Mouse (Mus musculus): ENCODE results near the gene Gm6034. TPM values are rescaled to one million over a fixed set of nuclear protein-coding genes. Genes with fewer than 3 reads are reported as not detected.
"Not testable (repeated sequence)": the region's sequence is repeated elsewhere in the genome, so short reads cannot be mapped to it uniquely, and the experiment has no call there.

Gene Gm6034
- total RNA-seq, 2 experiments from 2014 or later = not detected

DNA sequence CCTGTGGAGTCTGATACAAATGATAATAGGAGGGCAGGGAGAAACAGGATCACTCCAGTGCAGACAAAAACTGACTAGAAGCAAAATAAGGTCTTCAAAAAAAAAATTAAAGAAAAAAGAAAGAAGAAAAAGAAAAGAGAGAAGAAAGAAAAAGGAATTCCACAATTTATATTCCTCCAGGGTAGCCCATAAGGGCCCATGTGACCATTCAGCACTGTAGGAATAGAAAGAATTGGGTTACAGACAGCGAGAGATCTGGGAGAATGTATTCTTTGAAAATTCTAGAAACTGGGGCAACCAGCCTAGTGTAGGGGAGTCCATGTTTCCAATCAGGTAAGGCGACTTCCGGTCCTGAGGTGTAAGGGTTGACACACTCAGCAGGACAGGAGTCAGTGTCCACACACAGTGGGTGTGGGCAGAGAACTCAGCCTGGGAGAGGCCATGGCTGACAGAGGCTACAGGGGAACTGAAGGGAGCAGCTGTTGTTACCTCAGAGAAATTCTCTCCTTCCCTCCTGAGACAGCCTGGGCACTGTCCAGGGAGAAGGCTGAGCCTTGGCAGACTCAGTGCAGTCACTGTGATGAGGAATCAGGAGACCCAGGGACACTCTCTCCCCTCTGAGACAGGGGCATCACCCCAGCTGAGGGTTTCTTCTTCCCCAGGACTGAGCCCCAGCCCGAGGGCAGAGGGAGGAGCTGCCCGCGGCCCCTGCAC, 39.9 kb downstream of the Gm6034 start:
- not testable (repeated sequence) for DNase-seq

DNA sequence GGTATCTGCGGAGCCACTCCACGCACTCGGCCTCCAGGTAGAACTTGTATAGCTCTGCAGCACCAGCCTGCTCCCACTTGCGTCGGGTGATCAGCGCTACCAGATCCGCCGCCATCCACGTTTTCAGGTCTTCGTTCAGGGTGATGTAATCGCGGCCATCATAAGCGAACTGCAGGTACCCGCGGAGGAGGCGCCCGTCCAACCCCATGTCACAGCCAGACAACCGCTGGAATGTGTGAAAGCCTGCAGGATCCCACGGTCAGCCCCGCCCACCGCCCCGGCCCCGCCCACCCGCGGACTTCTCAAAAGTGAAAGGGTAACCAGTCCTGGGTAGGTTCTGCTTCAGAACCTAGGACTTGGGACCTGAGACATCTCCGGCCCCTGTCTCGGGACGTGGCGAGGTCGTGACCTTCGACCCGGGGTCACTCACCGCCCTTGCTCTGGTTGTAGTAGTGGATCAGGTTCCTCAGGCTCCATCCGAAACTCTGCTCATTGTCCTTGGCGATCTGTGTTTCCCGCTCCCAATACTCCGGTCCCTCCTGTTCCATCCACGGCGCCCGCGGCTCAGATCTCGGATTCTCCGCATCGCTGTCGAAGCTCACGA, 40.6 kb downstream of the Gm6034 start:
- peak; percentile 38 for DNase-seq

DNA sequence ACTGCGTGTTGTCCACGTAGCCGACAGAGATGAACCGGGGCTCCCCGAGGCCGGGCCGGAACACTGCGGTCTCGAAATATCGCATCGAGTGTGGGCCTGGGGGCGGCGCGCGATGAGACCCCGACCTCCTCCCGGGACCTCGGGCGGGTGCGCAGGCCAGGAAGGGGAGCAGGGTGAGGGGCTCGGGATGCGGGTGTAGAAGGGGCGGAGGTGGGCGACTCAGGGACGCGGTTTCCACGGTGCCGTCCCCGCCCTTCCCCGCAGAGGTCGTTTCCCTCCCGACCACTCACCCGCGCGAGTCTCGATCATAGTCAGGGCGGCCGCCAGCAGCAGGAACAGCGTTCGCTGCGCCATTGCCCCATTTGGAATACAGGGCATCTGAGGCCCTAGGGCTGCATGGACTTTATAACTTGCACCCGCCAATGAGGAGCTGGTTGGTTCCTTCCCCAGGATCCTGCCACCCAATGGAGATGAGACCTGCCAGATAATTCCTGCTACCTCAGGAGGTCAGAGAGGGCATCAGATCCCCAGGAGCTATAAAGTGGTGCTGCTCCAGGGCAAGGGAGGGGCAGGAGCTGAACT, 41.2 kb downstream of the Gm6034 start:
- DNase-seq = no peak

DNA sequence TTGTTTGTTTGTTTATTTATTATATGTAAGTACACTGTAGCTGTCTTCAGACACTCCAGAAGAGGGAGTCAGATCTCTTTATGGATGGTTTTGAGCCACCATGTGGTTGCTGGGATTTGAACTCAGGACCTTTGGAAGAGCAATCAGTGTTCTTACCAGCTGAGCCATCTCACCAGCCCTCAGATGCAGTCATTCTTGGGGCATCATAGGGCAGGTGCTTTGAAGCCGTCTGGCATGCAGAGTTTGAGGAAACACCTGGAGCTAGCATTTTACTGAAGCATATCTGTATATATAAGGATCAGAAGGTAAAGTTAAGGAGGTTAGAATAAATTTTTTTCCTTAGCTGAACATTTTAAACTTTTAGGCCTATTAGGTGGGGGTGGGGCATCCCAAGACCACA, 43.2 kb downstream of the Gm6034 start:
- DNase-seq = not testable (repeated sequence)

DNA sequence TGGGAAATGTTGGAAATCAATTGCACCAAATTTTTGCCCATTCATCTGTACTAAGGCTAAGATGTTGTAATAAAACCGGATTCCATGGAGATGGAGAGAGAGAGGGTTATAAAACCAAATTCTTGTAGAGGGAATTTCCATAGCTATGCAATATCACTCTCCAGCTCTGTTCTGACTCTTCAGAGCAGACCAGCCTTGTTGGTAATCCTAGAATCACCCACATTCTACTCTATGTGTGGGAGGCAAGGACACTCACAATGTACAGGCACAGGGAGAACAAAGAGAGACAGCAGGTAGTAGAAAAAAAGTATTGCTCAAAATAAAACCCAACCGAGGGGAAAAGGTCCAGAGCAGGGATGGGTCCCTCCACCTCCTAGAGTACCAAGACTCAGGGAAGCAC, 49.2 kb downstream of the Gm6034 start:
- DNase-seq = not testable (repeated sequence)

DNA sequence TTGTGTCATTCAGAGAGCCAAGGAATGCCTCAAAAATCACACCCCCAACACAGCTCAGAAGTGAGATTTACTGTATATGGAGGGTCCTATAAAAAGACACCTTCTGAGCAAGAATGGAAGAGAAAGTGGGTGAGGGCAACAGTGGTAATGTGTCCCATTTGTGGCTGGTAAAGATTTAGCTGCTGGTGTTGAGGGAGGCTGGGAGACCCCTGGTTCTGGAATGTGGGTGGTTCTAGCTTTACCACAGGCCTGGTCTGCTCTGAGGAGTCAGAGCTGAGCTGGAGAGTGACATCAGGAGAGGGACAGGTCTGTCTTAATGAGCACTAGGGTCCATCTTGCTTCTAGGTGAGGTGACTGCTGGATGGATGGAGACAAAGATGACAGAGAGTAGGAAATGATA, 49.8 kb downstream of the Gm6034 start:
- not testable (repeated sequence) for DNase-seq

DNA sequence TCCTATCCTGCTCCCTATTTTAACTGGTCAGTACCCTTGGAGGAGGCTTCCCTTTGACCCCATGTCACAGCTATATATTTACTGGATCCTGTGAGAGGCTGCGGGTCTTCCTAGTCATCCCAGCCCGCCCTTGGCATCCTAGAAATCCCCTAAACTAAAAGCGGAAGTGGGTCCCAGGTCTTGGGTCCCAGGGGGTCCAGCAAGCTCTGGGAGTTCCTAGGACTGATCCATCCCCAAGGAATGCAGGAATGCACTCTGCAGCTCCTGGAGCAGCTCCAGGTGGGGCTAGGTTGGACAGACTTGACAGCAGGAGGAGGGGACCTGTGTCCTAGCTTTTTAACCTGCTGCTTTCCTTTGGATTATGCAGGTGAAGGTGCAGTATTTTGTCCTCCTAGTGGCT, 51.2 kb downstream of the Gm6034 start:
- DNase-seq = no peak

DNA sequence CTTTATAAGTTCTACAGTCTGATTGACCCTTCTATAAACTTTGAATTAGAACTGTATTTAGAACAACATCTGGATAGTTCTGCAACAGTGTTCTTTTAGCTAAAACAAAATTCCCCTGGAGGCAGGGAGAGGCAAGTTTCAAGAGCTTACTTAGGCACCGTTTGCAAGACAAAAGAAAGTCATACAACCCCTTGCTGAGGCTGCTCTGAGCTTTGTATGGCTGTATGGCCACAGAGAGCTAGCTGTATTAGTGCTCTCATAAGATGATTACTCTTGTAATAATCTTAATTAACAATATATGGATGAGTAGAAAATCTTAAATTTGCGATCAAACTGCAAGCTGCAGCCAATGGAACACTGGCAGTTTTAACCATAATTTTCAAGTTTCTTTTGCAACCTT, 56.8 kb downstream of the Gm6034 start:
- not testable (repeated sequence) for DNase-seq

DNA sequence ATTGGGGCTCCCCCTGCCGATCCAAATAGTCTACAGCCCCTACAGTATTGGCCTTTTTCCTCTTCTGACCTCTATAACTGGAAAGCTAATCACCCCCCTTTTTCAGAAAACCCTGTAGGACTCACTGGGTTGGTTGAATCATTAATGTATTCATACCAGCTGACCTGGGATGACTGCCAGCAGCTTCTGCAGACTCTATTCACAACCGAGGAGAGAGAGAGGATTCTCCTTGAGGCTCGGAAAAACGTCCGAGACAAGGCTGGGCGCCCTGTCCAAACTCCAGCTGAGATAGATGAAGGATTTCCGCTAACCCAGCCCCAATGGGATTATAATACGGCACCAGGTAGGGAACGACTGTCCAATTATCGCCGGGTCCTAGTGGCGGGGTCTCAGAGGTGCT, 59.3 kb downstream of the Gm6034 start:
- not testable (repeated sequence) for DNase-seq

Other genes with a start within 250 kb of the Gm6034 start
- gene Ier3, start 221.3 kb upstream of the Gm6034 start, total RNA-seq (2021) = 10 to 100 TPM in 1 of 2 experiments, 1 to 10 TPM in 1; 7.6 to 19.0 TPM
- gene Flot1, start 219.7 kb upstream of the Gm6034 start, total RNA-seq (2021) = 10 to 100 TPM; 54.6 to 70.8 TPM
- 100 to 1,000 TPM; 351 to 404 TPM for gene Tubb5, start 204.7 kb upstream of the Gm6034 start, total RNA-seq (2021)
- gene Mdc1, start 201.4 kb upstream of the Gm6034 start, total RNA-seq (2021) = 10 to 100 TPM; 21.9 to 27.1 TPM
- gene Nrm, start 181.6 kb upstream of the Gm6034 start, total RNA-seq (2021) = 10 to 100 TPM; 12.7 to 18.3 TPM
- gene Ppp1r18, start 177.4 kb upstream of the Gm6034 start, total RNA-seq (2021) = 10 to 100 TPM; 35.4 to 35.6 TPM
- gene Dhx16, start 163.1 kb upstream of the Gm6034 start, total RNA-seq (2021) = 10 to 100 TPM; 36.8 to 38.0 TPM
- 10 to 100 TPM; 58.0 to 70.5 TPM for gene 2310061I04Rik, start 145.5 kb upstream of the Gm6034 start, total RNA-seq (2021)
- 10 to 100 TPM; 15.9 to 28.7 TPM for gene Atat1, start 132.9 kb upstream of the Gm6034 start, total RNA-seq (2021)
- 100 to 1,000 TPM; 101 to 104 TPM for gene Mrps18b, start 126.6 kb upstream of the Gm6034 start, total RNA-seq (2021)
- 10 to 100 TPM; 78.7 to 83.1 TPM for gene Ppp1r10, start 126.5 kb upstream of the Gm6034 start, total RNA-seq (2021)
- gene Abcf1, start 73.2 kb upstream of the Gm6034 start, total RNA-seq (2021) = 10 to 100 TPM; 72.7 to 78.3 TPM
- 10 to 100 TPM; 41.5 to 42.9 TPM for gene Gnl1, start 63.1 kb upstream of the Gm6034 start, total RNA-seq (2021)
- 10 to 100 TPM; 16.7 to 28.8 TPM for gene Prr3, start 62.7 kb upstream of the Gm6034 start, total RNA-seq (2021)
- 1 to 10 TPM; 2.9 to 3.9 TPM for gene H2-T24, start 22.4 kb upstream of the Gm6034 start, total RNA-seq (2021)
- 10 to 100 TPM; 55.7 to 82.7 TPM for gene H2-T23, start 10.1 kb upstream of the Gm6034 start, total RNA-seq (2021)
- gene H2-T22, start 214 bp upstream of the Gm6034 start, total RNA-seq (2021) = 10 to 100 TPM; 23.5 to 25.4 TPM
- 1 to 10 TPM; 2.4 to 2.5 TPM for gene Gm11127, start 15.4 kb downstream of the Gm6034 start, total RNA-seq (2021)
- not detected for gene Gm19684, start 78.7 kb downstream of the Gm6034 start, total RNA-seq (2021)
- gene Gm7030, start 86.5 kb downstream of the Gm6034 start, total RNA-seq (2021) = not detected
- gene Gm8909, start 125.6 kb downstream of the Gm6034 start, total RNA-seq (2021) = under 1 TPM in 1 of 2 experiments, not detected in 1; 0.33 TPM
- gene H2-T3, start 147.3 kb downstream of the Gm6034 start, total RNA-seq (2021) = not detected
- gene Rpp21, start 215.1 kb downstream of the Gm6034 start, total RNA-seq (2021) = 10 to 100 TPM; 38.3 to 48.1 TPM
- 10 to 100 TPM; 13.8 to 17.8 TPM for gene Trim39, start 229.3 kb downstream of the Gm6034 start, total RNA-seq (2021)
- gene H2-M10.2, start 243.5 kb downstream of the Gm6034 start, total RNA-seq (2021) = not detected